Mouse (Mus musculus): ENCODE results near the gene Tmbim6.

Gene Tmbim6

DNA sequence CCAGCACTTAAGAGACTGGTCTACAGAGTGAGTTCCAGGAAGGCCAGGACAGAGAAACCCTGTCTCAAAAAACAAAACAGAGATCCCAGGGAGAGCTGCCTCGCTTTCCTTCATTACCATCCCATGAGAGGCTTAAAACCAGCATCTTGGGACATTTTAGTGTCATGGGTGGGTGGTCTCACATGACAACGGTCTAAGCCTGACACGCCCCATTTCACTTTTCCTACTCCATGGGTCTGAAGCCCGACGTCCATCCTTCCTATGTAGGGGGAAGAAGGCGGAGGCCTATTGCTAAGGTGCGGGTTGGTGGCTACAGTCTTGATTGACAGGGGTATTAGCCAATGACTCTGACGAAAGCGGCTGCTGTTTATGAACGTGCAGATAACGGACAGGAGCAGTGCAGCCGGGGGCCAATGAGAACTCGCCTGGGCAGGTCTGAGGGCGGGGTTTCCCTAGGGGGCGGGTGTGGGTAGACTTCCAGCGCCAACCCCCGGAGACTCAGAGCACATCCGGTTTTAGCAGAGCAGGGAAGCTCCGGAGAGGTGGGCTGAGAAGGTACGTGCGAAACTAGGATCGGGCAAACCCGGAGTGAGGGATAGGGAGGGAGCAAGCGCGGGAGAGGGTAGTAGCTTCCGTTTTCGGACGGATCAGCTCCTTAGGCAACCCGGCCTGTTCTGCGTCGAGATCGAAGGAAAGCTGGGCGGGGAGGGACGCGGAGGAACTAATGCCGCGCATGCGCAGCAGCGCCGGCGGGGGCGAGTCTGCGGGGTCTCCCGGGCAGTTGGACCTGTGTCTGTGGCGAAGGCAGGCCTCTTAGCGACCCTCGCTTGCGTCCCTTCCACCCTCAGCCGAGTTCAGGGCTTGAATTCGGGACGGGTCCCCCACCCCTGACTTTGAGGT is at the start of gene Tmbim6:
TSS of gene Tmbim6 (plus strand) at position 397 of the 900 bp plus-strand sequence.
- peak; percentile 100 for DNase-seq (ENCODE audit: low read depth, low spot score)

DNA sequence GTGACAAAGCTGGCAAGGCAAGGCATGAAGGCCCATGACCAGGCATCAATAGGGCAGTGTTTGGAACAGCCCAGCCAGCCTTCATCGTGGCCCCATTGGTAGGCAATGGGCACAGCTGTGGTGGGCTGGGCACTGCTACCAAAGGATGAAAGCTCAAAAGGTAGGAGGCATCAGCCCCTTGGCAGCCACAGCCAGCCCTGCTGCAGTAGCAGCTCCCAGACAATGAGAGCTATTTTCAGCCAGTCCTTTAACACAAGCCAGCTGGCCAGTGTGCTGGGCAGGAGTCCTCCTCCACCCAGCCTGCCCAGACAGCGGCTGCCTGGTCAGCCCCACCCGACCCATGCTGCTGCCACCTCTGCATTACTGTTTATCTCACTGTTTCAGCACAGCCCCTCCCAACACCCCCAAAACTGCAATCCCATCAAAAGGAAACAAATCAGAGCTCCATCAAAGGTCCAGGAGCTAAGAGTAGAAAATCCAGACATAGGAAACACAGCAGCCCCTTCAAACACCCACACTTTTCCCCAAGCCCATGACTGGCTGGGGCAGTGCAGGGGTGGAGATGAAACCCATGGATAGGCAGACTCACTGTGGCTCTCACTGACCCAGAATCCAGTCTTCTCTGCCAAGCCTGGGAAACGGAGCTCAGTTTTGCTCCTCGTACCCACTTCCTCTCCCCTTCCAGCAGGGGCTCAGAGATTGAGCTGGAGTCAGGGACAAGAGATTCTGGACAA is 49.1 kb upstream of the Tmbim6 start:
- DNase-seq (ENCODE audit: low read depth, low spot score), result no peak

DNA sequence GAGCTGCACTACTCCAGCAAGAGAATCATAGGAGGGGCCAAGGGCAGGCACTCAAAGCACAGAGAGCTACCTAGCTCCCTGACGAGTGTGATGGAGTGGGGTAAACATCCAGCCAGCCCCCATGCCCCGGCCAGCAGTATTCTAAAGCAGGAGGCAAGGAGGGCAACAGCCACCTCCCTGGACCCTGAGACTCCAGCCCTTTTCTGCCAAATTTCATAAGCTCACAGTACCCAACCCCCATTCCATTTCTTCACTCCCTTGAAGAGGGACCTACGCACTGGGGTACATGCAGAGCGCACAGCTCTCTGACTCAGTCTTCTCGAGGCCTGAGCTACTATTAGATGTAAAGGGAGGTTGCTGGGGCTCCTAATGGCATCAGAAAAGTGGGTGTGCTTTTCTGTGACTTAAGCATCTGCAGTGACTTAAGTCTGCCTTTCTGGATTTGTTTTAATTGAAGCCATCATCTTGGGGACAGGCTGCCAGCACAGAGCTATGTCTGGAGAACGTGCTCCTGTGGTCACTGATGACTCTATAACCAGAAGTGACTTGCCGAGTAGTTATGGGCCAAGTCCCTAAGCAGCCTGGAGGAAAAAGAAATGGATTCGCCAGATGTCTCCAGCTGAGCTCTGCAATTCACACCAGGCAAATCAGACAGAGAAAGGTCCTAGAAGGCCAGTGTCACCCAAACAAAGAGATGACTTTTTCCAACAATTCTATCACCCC is 48.4 kb upstream of the Tmbim6 start:
- DNase-seq (ENCODE audit: low read depth, low spot score), result no peak

DNA sequence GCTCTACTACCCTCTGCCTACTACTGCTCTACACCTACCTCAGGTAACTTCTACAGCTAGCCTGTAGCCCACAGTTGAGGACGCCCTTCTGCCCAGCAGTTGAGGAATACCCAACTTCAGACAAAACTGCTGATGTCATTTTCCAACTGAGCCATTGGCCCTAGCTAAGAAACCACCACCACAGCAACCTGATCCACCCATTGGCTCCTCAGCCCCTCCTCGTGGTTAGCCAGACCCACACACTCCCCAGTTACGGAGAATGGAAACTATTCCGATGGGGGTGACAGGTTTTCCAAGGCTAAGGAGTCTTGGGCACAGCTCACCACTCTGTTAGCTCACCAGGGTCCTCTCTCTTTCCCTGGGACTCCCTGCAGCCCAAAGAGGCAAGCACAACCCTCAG is 47.7 kb upstream of the Tmbim6 start:
- no peak for DNase-seq (ENCODE audit: low read depth, low spot score)

DNA sequence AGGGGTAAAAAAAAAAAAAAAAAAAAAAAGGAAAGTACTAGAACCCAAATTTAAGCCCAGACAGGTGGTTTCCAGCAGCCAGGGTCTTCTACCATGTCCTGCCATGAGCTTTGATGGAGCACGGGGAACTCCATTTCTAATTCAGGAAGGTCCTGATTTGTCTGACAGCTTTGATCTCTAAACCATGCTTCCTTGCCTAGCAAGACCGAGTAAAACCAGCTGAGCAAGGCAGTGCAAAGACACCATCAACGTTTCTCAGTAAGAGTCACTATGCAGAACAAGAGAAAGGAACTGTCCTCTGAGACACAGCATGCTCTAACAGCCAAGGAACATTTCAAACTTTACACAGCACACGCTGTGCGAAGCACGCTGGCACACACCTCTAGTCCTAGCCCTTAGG is 41.1 kb upstream of the Tmbim6 start:
- no peak for DNase-seq (ENCODE audit: low read depth, low spot score)

DNA sequence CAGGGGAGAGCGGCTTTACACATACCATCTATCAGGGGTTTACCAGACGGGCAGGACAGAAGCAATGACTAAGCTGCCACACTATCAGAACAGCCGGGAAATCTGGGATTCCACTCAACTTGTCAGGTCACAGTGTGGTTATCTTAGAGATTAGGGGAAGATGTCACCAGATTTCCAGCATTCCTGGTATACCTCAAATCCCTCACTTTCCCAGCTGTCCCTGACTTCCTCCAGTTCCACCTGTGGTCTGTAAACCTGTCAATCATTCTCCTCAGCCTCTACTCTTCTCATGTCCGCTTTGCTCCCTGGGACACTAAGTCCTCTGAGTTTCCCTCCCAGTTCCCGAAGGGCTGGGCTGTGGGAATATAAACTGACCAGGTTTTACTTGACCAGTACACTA is 40.4 kb upstream of the Tmbim6 start:
- DNase-seq (ENCODE audit: low read depth, low spot score), result no peak

DNA sequence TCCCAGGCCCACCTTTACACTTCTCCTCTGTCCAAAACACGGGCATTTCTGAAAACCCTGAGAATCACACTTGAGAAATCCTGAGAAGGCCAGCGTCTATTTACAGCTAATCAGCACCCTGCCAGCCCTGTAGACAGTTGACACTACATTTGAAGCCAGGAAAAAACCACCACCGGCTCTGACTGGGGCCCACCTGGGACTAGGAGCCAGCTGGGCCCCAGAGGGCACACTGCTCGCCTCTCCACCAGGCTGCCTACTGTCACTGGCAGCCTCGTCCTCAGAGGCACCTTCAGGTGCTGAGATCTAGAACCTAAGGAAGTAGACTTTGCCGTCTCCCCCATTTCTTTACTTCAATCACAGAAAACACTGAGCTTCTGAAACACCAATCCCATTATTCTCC is 37.0 kb upstream of the Tmbim6 start:
- DNase-seq (ENCODE audit: low read depth, low spot score), result no peak

DNA sequence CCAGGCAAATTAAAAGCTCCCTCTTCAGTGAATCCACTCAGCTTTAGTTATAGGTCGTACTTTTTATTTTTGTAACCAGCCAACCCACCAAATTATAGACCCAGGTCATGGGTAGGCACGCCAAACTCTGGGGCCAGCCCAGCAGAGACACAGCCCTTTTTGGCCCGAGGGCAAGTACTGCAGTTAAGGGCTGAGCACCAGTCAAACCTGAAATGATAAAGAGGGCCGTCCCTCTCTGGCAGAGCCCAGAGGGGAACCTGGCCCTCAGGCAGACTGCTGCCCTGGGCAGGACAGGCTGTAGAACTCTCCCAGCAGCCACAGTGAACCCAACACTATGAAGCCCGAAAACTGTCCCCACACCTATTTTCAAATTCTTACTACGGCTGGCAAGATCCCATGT is 36.2 kb upstream of the Tmbim6 start:
- DNase-seq (ENCODE audit: low read depth, low spot score), result no peak

DNA sequence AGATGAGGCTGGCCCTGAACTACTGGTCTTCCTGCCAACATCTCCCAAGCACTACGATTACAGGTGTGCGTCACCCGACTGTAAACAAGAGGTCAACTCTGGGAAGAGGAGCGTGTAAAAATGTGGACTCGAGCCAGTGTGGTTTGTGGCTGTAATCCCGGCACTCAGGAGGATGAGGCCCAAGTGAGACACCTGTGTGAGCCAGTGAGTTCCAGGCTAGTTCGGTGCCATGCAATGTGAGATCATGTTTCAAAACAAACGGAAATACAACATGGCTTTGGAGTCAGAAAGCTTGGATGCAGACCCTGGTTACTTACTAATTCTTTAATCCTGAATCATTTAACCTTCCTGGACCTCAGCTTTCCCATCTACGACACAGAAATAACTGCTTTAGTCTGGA is 33.7 kb upstream of the Tmbim6 start:
- DNase-seq (ENCODE audit: low read depth, low spot score), result no peak

DNA sequence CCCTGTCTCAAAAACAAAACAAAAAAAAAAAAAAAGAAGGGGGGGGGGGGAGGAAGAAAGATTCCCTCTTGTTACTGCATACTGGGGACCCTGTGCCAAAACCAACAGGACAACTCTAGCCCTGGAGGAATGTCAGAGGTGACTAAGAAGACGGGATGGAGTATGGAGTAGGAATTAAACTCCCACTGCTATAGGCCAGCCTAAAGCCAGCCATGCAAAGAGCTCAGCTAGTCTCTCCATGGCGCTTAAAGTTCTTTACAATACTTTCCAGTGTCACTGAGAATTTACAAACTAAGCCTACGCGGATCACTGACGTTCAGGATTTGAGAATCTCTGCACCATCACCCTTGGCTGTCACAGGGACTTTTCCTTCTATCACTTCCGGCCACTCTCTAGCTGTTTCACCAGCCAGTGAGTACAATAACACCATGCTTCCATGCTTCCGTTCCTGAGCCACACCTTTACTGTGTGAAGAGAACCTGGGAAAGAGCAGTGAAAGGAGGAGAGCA is 28.6 kb upstream of the Tmbim6 start:
- peak; percentile 39 for DNase-seq (ENCODE audit: low read depth, low spot score)

DNA sequence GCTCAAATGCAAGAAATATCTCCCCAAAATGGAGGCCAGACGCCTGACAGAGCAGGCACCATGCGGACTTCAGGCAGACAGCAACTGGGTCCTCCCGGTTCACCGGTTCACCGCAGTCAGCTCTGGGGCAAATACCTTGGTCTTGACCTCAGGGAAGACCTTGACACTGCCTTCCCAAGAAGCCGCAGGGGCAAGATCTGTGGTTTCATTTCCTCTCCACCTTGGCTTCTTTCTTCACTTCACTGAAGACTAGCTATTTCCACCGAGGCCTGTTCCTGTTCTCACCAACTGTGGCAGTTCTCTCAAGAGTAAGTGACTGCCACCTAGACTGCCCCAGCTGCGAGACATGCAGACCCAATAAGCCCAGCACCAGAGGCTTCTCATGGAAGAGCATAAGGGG is 27.8 kb upstream of the Tmbim6 start:
- peak; percentile 66 for DNase-seq (ENCODE audit: low read depth, low spot score)

DNA sequence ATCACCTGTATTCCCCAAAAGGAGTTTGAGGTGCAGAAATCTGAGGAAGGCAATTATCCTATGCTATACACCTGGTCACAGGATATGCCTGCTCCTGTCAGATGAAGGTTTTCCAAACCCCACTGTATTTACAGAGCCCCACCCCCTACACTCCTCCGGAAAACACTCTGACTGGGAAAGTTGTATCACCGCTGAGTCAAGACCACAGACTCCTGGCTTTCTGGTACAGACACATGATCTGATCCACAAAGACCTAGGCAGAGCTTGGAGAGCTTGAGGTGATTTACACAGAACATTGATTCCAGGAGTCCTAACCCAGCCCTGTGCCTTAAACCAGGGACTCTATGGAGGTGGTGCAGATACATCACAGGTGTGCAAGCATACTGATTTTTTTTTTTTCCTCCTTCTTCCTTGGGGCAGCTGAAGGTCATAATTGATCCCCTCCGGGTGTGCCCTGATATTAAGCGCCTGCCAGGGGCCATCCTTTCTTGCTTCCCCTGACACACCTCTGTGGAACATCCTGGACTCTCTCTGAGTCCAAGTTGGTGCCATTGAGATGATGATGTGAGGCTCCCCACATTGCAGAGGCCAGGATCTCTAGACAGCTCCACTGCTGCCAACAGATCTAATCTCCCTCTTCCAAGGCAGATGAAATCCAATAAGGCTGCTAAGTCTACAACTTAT is 24.0 kb upstream of the Tmbim6 start:
- DNase-seq (ENCODE audit: low read depth, low spot score), result no peak

DNA sequence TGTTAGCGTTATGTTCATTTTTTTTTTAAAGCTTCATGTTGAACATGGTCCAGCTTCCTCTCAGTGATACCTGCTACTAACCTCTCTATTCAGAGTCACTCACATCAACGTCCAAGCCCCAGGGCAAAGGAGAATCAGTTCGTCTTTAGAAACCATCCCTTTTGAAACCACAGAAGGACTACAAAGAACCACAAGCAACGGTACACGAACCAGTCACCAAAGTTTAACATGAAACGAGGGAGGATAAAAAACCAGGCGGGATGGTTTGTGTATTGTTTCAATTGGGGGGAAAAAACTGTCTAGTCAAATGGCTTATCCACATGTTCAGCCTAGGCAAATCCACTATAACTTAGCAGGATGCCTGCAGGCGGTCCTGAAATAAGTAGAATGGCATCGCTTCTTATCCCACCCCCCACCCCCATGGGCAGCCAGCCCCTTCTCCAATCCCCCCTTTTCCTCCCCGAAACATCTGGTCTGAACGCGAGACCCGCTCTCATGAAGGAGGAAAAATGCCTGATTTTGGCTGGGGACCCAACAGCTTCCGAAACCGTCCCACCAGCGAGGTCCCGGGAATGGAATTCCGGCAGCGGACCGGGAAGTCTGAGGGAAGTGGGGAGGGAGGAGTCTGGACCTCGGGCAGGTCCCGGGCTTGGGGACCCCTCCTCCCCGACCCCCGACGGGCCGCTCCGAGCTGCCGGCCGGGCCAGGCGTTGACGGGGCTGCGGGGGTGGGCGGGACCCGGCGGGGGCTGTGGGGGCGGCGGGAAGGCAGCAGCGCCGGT is 23.1 kb upstream of the Tmbim6 start:
- peak; percentile 34 for DNase-seq (ENCODE audit: low read depth, low spot score)

DNA sequence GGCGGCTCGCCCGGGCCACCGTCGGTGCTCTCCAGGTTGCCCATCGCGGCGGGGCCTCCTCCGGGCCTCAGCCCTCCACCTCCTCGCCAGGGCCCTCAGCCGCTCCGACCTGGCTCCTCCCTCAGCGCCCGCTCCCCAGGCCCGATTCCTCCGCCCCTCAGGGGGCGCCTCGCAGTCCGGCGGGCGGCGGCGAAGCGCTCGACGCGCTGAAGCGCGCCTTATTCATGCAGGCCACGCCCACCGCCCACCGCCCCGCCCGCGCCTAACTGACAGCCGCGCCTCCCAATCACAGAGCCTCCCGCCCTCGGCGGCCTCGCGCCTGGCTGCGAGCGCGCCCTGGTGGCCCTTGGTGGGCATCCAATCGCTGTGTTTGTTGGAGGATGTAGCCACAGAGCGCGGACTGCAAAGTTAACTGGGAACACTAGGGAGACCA is 22.4 kb upstream of the Tmbim6 start, which contains the start of gene Fmnl3:
TSS of gene Fmnl3 (minus strand) at position 224 of the 433 bp plus-strand sequence.
- peak; percentile 98 for DNase-seq (ENCODE audit: low read depth, low spot score)

DNA sequence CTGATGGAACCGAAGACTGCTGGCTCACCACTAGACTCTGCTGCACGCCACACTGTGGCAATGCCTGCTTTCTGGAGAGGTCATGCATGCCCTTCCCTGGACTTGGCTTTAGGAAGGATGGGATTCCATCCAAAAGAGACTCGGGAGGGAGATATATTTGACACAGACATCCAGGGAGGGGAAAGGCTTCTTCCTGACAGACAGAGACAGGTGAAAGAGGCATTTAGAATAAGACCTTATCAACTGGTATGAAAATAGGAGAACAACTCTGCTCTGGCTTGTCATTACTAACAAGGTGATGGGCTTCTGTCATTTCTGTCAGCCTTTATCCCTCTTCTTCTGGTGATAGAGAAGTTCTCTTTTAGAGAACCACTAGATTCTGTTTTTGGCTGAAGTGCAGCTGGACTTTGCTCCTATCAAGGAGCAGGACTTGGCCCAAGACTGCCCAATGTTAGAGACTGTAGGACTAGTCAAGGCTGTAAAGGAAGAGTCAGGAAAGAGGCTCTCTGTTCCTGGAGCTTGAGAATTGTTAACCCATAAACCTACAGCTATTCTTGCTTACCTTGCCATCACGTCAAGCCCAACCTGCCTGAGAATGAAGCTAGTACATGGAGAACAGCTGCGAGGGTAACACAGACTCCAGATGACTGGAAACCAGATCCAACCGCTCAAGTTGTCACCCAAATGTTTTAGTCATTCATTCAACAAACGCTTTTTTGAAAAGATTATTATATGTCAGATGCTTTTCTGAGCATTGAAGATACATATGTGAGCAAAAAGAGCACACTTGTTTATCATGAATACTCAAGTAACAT is 20.9 kb upstream of the Tmbim6 start:
- DNase-seq (ENCODE audit: low read depth, low spot score), result no peak

DNA sequence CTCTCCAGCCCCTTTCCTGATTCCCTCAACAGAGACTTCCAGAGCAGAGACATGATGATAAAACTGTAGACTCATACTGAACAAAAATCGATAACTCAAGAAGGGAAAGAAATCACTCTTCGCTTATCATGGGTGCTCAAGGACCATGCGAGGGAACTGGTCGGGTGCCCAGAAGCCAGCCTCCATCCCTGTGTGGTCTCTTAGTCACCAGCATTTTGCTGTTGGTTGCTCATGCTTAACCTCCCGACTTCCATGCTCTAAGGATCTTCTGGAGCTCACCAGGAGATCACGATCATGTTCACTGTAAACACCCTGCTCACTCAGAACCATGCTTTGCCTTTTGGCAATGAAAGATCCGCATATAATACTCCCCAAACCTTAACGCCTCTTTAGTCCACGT is 19.9 kb upstream of the Tmbim6 start:
- no peak for DNase-seq (ENCODE audit: low read depth, low spot score)

DNA sequence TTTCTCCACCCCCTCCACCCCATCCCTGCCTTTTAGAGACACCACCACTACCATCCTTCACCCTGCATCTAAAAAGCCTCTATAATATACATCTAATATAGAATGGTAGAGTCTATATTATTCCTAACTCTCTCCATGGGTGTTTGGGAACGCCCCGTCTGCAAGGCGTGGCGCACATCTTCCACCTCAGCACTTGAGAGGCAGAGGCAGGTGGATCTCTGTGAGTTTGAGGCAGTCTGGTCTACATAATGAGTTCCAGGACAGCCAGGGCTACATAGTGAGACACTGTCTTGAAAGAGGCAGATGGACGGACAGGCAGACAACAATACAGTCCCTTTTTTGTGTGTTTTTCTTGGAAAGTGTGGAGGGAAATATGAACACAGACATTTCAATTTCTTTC is 17.6 kb upstream of the Tmbim6 start:
- no peak for DNase-seq (ENCODE audit: low read depth, low spot score)

DNA sequence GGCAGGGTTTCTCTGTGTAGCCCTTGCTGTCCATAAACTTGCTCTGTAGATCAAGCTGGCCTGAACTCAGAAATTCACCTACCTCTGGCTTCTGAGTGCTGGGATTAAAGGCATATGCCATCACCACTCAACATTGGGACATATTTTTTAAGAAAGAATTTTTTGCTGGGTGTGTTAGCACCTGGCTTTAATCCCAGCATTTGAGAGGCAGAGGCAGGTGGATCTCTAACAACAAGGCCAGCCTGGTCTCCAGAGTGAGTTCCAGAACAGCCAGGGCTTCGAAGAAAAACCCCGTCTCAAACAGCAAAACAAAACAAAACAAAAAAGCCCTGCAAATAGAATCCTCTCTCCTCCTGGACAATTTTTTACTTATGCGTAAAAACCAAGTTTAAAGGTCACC is 17.1 kb upstream of the Tmbim6 start:
- no peak for DNase-seq (ENCODE audit: low read depth, low spot score)

DNA sequence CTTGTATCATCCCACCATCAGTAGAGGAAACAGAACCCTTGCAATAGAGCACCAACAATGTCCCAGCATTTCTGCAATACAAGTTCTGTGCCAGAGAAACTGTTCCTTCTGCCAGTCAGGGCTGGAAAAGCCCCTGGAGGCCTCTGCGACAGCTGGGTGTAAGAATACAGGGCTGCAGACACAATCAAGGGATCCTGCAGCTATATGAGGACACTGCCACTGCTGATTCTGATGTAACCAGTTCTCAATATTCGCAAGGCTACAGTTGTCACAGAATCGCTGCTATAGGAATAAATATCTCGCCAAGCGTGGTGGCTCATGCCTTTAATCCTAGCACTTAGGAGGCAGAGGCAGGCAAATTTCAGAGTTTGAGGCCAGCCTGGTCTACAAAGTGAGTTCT is 16.4 kb upstream of the Tmbim6 start:
- no peak for DNase-seq (ENCODE audit: low read depth, low spot score)

DNA sequence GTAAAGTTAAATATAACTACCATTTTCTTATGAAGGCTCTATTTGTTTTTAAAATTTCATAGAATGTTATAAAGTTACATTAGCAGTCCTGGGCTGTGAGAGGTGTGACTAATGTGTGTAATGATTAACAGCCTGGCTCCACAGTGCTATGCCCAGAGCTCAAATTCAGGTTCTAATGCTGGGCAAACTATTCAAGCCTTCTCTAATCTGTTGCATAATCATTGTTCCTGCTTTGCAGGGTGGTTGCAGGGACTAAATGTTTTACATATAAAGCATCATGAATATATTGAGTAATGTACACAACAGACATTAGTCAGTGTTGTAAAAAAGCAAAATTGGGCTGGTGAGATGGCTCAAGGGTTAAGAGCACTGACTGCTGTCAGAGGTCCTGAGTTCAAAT is 9.8 kb upstream of the Tmbim6 start:
- DNase-seq (ENCODE audit: low read depth, low spot score), result no peak
